Mouse (Mus musculus) ovary, postnatal 10 days (tissue): ENCODE data around the gene Hras.

Source experiments
- DNase-seq: peaks from one replicate; pipeline ENCODE4 v3.0.0; 2022; ENCODE audit warnings: low spot score

The Hras gene

DNA sequence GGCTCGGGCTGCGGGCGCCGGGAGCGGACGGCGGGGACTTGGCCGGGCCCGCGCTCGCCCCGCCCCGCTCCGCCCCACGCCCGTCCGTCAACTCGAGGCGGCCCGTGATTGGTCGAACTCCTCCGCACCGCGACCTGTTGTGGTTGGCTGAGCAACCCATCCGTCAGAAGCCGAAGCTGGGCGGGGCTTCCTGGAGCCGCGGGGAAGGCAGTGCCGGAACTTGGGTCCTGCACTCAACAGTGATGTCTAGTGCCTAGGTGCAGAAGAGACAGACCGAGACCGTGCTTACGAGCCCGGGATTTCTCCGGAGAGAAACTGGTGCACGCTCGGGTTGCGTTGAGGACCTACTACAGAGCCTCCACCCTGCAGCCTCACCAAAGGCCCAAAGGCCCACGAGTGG is at the start of gene Hras, which contains the start of gene Lrrc56:
Hras (minus strand) TSS at position 58 of the 400 bp plus-strand sequence.
Lrrc56 (plus strand) TSS at position 210 of the 400 bp plus-strand sequence.
- DNase-seq: peak; percentile 95

DNA sequence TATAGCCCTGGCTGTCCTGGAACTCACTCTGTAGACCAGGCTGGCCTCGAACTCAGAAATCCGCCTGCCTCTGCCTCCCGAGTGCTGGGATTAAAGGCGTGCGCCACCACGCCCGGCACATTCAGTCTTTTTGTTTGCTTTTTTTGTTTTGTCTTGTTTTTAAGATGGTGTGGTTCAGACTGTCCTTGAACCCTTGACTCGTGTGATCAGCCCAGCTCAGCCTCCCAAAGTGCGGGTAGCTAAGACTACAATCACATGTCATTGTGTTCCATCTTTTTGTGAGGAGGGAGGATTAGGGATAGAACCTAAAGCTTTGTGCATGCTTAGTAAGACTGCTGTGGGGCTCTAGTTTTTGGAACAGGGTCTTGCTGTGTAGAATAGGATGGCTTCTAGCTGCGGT is 37.7 kb upstream of the Hras start:
- no peak for DNase-seq

DNA sequence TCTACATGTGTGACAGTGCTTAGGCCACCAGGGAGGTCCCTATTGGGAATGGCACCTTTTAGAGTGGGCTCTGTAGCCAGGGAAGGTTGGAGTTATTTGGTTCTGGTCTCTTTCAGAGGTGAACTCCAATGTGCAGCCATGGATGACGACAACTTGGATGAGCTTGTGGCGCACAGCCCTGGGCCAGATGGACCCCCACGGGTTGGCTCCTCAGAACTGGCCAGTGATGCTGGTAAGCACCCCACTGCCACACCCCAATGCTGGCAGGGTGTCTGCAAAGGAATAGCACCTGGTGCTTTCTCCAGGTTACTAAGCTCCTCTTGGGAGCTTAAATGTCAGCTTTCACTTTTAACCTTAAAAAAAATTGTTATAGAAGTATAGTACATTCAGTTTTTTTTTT is 37.3 kb upstream of the Hras start:
- no peak for DNase-seq

DNA sequence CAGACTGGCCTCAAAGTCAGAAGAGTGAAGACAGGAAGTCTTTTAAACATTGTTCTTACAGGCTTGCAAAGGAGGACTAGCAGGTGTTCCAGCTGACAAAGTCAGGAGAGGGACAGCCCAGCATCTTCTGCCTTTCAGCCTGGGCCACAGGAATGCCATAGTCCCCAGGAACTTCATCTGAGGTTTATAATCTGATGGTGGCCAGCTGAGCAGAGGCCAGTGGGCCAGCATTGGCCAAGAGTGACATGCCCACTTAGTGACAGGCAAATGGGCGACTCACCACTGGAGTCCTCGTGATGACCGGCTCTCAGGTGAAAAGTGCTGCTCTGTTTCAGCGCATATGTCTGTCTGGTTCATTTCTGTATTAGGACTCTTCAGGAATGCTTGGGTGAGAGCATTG is 36.8 kb upstream of the Hras start:
- no peak for DNase-seq

DNA sequence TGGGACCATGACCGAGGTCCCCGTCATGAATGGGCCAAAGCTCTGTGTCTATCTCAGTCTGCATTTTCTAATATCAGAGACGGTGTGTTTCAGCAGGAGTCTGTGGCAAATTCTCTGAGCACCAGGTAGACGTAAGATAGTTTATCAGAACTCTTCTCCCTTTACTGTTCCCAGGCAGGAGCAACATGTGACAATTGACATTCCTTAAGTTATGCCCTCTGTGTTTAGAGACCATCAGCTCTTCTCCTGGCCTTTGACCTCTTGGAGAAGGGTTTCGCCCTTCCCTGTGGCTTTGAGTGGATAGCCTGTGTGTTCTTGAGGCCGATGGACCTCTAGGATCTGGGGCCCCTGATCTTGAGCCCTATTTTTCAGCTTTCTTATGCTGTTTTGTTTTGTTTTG is 35.9 kb upstream of the Hras start:
- DNase-seq: no peak

DNA sequence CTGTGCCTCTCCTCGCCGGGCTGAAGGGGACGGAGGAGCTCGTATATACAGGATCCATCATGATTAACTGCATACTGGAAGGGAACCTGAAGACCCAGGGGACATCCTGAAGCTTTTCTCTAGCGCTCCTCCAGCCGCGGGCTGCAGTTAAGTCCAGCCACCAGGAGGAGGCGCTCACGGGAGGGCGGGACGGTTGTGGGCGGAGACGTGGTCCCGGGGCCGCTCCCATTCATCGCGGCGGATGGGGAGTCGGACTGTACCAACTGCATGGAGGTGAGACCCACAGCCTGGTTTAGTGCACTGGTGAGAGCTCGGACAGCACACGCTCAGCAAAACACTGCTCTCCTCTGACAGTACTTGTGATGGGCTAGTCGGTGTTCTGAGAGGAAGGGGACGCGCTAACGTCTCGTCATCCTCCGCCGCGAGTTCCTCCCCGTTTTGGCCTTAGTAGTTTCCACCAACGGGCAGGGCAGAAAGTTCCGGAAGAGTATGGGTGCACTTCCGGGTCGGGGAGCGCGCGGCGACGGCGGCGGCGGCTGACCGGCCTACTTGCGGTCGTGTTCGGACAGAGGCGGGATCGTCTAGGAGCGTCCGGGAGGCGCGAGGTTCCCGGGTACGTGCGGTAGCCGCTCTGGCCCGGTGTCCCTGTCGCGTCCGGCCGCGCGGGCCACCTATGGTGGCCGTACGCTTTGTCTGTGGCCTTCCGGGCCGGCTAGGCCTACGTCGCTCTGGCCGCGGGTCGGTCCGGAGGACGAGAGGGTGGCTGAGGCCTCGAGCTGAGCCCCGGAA is 34.7 kb upstream of the Hras start, which contains the start of gene Phrf1:
Phrf1 (plus strand) TSS at position 506 of the 789 bp plus-strand sequence.
- peak; percentile 94 for DNase-seq

DNA sequence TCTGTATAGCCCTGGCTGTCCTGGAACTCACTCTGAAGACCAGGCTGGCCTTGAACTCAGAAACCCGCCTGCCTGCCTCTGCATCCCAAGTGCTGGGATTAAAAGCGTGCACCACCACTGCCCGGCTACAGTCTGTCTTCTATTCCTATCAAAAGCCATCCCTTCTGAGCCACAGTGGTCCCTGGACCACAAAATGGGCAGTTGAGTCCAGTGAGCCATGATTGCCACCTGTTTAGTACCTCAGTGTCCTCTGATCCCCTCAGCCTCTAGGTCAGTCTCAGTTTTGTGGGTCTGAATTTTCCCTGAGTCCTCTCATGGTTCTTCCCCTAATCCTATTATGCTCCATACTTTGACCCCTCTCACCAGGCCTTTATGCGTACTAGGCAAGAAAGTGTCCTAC is 34.0 kb upstream of the Hras start:
- DNase-seq: no peak

DNA sequence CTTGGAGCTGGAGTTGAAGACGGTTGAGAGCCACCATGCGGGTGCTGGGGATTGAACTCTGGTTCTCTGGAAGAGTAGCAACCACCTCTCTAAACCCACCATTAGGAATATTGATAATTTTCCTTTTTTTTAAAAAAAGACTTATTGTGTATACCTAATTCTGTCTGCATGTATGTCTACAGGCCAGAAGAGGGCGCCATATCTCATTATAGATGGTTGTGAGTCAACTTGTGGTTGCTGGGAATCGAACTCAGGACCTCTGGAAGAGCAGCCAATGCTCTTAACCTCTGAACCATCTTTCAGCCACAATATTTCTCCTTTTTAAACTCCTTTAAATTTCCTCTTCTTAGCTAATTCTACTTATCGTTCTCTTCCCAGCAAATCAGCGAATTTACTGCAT is 32.7 kb upstream of the Hras start:
- DNase-seq: no peak

DNA sequence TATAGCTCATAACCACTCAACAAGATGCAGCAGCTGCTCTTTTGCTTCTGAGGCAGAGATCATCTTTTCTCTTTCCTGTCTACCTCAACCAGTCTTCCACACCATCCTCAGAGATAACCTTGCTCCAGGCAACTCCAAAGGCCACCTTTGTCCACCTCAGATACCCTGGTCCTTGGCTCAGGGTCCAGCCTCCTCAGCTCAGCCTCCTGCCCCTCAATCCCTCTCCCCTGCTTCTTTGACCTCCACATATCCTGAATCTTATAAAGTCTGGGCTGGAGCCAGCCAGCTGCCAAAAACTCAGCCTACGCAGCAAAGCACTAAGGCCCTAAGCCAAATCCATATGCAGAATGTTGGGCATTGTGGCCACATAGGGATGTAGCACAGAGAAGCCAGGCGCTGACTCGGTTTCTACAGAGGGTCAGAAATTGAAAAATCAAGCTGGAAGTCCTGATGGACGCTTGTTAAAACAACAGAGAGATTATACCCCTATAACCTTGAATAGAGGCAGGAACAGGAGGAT is 29.0 kb upstream of the Hras start:
- no peak for DNase-seq

DNA sequence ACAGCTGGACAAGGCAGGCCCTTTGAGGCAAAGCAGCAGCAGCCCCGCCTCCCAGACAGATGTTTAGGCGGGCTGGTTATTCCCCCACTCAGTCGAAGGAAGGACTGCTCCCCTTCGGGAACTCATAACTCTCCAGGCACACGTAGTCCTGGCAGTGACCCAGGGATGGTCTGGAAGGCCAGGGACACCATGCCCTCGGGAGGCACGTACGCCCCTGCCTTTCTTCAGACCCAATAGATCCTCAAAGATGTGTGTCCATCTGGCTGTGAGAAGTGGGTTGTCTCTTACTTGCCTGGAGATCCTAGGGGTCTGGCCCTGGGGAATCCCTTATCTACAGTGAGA is 28.3 kb upstream of the Hras start:
- DNase-seq: no peak

DNA sequence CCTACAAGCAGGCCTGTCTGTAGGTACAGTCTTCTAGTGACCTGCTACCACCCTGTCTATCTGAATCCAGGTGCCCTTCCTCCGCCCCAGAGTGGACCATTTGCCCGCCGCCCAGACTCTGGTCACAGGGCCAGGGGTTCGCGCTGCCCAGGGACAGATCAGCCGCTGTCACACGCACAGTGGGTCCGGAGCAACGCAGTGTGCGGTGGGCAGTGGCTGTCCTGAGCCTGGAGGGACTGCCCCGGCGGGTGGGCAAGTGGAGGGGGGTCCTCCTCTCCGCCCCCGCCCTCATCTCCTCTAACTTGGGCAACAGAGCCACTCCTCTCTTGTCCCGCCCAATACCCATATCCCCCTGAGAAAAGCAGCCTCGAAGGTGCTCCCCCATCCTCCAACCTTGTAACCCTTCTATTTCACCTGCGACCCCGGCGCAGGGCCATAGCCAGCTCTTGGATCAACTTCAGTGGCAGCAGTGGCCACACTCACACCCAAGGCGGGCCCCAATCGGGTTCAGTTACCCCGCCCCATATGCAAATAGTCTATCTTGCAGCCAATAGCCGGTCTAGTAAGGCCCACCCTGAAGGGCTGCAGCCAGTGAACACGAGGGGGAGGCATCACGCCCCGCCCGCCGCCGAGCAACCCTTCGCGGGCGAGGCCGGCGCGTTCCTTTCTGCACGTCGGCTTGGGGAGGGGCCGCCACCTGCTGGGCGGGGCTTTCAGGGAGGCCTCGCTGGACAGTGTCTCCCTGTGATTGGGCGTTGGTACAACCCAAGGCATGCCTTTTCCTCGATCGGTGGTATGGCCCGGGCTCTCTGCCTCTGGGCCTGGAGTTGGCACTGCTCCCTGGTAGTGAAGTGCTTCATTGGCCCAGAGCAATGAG is 27.7 kb upstream of the Hras start:
- peak; percentile 90 for DNase-seq

DNA sequence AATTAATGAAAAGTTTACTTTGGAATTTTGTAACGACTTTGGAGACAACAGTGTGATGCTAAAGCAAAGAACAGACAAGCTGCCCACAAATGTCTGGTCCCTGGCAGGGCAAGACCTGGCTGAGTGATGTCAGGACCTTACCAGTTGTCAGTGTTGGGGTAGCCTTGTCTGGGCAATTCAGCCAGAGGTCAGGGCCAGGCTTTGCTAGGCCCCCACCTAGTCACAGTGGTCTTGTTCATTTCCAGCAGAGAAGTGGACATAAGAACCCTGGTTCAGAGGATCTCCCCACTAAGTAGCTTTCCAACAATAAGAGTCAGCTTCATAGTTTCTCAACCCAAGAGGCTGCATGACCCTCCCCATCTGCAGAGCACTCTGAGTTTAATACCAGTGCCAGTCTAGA is 26.6 kb upstream of the Hras start:
- DNase-seq: no peak

DNA sequence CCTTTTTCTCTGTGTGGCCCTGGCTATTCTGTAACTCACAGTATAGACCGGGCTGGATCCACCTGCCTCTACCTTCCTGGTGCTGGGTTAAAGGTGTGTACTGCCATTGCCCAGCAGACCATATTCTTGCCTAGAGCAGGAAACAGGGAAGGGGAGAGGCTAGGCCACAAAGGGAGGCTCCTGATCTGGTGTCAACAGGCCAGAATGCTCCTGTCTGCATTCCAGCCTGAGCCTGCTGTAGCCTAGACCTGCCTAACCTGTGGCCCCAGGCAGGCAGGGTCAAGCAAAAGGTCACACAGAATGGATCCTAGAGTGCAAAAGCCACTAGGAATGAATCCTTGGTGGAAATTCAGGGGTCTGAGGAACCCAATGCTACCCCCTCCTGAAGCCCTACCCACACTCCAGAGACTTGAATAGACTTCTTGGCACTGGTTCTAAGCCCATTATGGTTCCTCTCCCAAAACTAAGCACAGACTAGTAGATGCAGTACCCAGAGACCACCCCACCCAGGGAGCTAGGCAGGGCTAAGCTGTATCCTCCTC is 25.8 kb upstream of the Hras start:
- no peak for DNase-seq

DNA sequence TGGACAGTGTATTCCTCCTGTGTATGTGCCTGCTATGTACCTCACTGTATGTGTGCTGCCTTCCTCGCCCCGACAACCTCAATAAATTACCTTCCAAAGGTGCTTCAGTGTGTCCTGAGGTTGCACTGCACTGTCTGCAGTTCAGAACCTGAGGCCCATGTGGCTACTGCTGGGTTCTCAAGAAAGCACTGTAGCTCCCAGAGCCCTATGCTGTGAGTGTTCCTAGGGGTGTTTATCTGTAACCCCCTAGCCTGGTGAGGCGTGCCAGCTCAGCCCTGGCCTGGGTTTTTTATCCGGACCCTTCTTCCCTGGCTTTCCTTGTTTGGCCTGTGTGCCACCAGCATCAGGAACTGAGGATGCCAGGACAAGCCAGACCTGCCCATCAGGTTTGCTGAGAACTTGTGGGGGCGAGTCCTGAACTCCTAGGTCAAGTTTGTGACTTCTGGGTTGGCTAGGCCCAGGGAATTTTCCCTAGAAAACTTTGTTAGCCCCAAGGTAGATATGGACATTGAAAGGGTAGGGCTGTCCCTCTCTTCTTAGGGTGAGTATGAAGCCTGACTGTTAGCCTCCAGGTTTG is 24.8 kb upstream of the Hras start:
- no peak for DNase-seq

DNA sequence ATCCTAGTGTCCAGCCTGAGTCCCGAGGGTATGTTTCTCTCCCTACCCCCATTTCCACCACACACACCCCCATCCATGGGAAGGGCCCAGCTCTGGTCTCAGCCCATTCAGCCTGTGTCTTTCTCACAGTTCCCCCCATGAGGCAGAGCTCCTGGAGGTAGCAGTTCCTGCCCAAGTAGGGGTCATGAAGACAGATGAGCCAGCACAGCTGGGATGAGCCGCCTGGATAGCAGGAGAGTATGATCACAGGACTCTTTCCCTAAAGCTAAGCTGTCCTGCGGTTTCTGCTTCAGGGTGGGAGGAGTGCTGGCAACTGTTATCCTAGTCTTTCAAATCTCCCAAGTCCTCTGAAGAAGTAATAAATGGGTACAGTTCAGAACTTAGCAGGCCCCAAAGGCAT is 24.3 kb upstream of the Hras start:
- DNase-seq: no peak

DNA sequence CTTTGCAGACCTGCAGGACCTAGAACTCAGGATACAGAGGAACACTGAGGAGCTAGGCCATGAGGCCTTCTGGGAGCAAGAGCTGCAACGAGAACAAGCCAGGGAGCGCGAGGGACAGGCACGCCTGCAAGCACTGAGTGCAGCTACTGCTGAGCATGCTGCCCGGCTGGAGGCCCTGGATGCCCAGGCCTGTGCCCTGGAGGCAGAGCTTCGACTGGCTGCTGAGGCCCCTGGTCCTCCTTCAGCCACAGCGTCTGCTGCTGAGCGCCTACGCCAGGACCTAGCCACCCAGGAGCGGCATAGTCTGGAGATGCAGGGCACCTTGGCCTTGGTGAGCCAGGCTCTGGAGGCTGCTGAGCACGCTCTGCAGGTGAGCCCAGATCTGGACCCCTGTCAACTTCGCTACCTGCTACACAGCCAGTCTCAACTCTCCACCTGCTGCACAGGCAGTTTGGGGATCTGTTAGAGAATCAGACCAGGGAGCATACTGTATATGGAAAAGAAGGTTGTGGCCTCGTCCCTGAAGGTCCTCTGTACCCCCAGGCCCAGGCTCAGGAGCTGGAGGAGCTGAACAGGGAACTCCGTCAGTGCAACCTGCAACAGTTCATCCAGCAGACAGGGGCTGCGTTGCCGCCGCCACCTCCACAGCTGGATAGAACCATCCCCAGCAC is 23.7 kb upstream of the Hras start:
- DNase-seq: no peak

DNA sequence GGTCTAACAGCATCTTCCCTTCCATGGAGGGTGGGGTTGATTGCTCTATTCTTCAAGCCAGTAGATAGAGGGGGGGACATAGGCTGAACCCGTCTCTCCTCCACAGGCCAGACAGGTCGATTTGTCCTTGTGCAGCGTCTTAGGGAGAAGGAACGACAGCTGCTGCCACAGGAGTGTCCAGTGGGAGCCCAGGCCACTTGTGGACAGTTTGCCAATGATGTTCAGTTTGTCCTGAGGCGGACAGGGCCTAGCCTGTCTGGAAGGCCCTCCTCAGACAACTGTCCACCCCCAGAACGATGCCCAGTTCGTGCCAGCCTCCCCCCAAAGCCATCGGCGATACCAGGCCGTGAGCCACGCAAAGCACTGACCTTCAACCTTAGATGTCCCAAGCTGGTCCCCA is 23.1 kb upstream of the Hras start:
- no peak for DNase-seq

DNA sequence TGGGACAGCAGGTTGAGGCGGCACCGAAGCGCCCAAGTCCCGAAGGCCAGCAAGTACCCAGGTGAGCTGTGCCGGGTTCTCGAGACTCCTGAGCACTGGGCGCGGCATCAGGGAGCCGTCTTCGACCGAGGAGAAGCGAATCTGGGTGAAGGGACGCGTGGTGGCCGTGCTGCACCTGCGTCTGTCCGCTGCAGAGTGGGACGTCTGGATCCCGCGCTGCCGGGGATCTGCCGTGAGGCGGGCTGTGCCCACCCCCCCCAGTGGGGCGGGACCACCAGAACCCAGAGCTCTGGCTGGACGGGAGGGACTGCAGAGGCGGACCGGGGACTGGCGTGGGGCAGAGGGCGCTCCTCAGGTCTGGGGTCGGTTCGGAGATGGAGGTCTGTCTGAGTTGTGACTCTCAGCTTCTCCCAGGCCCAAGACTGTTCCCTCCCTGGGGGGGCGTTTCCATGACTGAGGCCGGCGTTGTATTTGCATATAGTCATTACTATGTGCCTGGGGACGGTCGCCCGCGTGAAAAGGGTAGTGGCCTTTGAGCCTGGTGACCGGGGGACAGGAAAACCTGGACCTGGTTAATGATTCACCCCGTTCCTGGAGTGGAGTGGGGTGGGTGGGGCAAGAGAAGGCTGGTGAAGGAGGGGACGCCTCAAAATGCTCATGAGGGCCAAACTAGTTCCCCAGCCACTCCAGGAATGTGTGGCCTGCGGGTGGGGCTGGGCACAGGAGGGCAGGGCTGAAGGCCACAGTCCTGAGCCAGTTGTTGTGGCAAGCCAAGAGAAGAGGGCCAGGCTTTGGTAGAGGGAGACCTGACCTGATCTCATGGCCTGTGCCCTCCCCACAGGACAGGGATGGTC is 22.3 kb upstream of the Hras start:
- DNase-seq: no peak

DNA sequence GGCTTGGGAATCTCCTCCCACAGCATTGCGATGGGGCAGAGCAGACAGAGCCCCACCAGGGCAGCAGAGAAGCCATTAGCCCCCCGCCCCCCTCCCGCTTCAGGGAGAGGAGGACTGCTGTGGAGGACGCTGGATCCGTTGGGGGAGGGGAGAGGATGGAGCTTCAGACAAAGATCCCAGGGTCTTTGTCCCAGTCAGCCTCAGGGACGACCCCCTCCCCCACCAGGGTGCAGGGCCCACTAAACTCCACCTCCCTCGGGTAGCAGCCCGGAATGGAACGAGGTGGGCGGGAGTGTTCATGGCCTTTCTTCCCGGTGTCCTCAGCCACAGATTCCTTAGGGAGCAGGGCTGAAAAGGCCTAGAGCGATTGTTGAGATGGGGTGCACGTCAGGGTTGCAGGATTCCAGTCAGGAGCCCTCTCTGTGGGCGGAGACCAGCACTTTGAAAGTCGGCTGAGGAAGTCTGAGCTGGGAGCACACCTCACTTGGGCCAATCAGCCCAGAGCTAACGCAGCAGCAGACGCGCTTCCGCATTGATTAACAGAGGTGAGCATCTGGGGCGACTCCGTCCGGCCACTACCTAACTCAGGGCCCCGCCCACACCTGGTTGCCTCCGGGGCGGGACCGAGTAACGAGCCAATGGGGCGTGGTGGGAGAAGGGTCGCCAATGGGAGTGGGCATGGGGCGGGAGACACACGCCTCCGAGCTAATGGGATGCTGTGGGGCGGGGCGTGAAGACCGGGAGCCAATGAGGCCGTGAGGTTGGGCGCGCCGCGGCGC is 21.5 kb upstream of the Hras start, which contains the start of gene Rassf7:
Rassf7 (plus strand) TSS at position 760 of the 779 bp plus-strand sequence.
- DNase-seq: peak; percentile 72

DNA sequence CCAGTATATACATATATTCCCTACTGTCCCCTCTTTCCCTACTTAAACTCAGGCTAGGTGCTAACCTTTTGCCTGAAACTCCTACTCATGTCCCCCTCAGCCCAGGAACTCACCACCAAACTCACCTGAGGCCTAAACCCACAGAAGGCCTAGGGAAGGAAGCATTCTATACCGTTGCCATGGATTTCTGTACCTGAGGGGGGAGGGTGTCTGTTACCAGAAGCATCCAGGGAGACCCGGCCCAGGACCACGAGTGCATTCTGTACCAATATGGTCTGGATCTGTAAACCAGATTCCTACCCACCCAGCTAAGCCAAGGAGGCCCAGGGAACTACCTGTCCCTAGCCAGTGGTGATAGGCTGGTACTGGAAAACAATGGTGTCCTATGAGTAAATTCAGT is 20.5 kb upstream of the Hras start:
- no peak for DNase-seq
